Mouse (Mus musculus) small intestine, adult 2 months (tissue): Measurements from ENCODE around the gene Pde7b.

Source experiments
- CTCF ChIP-seq: fragments of 200-500 bp; IDR thresholded peaks from 2 replicates; pipeline ENCODE4 v1.5.1; 2012; ENCODE audit warnings: low read depth, mild to moderate bottlenecking, control low read depth, inconsistent platforms, low read length, moderate library complexity, mixed read lengths; ENCODE audit not compliant: insufficient replicate concordance, insufficient read length; ENCODE audit errors: extremely low read depth
- POLR2A ChIP-seq: fragments of 200-500 bp; IDR thresholded peaks from 2 replicates; pipeline ENCODE4 v1.6.1; 2012; ENCODE audit warnings: low read depth, mild to moderate bottlenecking, control low read depth, inconsistent platforms, low read length, moderate library complexity

- TF ChIP-seq CTCF (no peak), POLR2A (no peak)
These were observed 174.1 kb downstream of the Pde7b start for GRCm38 (mm10) chr10:20550771-20551170.
